ENCODE assay signal across 11 mouse cellular contexts in genomic region chr4:57855281-57855941, GRCm38 (mm10).
DNase-seq lines count a peak whose midpoint lies in the region; ATAC-seq and TF ChIP-seq lines count a peak whose summit lies in the region.
"Had no signal": no experiment of that assay in that cellular context is flagged by ENCODE, and none has a peak within 500 bp of the region (broad histone marks: within the 10 kb centered on the region; RNA-seq: fewer than 3 reads in every experiment).

No protein-coding gene starts in this region.

- WGBS in hindbrain, postnatal 0 days = 87% methylated on average over 18 of the region's 18 CpGs

- peak; percentile 39 for DNase-seq in adrenal gland, postnatal 25 days
- DNase-seq in adrenal gland, adult 8-10 months = no peak
- DNase-seq in kidney, postnatal 4 days = peak; percentile 50 to 62
- no peak for DNase-seq in kidney, adult 18-20 months
- peak; percentile 58 to 85 for DNase-seq in lung, postnatal 4 days
- DNase-seq in gastrocnemius, postnatal 4 days (ENCODE audit: low spot score in 2 of 2) = no peak
- no peak for DNase-seq in hindbrain, postnatal 0 days (ENCODE audit: low spot score)
- DNase-seq: layer of hippocampus, adult 9-11 months had no signal

- no peak for TF ChIP-seq CTCF in hindbrain, postnatal 0 days (IDR thresholded peaks at IDR 0.05; ENCODE audit: low read depth)

- no peaks in the 10 kb centered on the region for H3K9me3 ChIP-seq in hindbrain, postnatal 0 days (ENCODE audit: low read length)
- H3K9me3 ChIP-seq: limb, embryonic 13.5 days; stomach, embryonic 15.5 days had no signal

- H3K4me1 ChIP-seq in hindbrain, postnatal 0 days (ENCODE audit: insufficient read depth, low read length) = no peaks in the 10 kb centered on the region

- H3K27ac ChIP-seq in hindbrain, postnatal 0 days = no peak overlapping the region
- H3K27ac ChIP-seq: limb, embryonic 13.5 days had no signal

- H3K9ac ChIP-seq in hindbrain, postnatal 0 days (replicated peaks; ENCODE audit: low read length) = no peak overlapping the region
- H3K9ac ChIP-seq: limb, embryonic 13.5 days; stomach, embryonic 15.5 days had no signal

- peak; percentile 61 to 76; a peak in 2 of 4 replicates for ATAC-seq in hematopoietic stem cell, adult 5-6 weeks (replicated peaks in 1 of 2; ENCODE audit: insufficient read depth in 1 of 2, low FRiP score in 2 of 2, low TSS enrichment in 1 of 2, low read depth in 1 of 2, poor library complexity in 2 of 2, severe bottlenecking in 2 of 2)
- ATAC-seq in hindbrain, postnatal 0 days = no peak

- no peaks in the 10 kb centered on the region for H3K27me3 ChIP-seq in hindbrain, postnatal 0 days (ENCODE audit: insufficient read depth, low read length)
- H3K27me3 ChIP-seq: limb, embryonic 13.5 days; stomach, embryonic 15.5 days had no signal

- no peak overlapping the region for H3K4me3 ChIP-seq in hindbrain, postnatal 0 days (ENCODE audit: low read length)
- H3K4me3 ChIP-seq: limb, embryonic 13.5 days; stomach, embryonic 15.5 days had no signal

- peaks cover 23% of the 10 kb centered on the region; the same call in 1 of the 2 replicates for H3K36me3 ChIP-seq in hindbrain, postnatal 0 days (ENCODE audit: insufficient read depth, low read length)

- no peak overlapping the region for H3K4me2 ChIP-seq in hindbrain, postnatal 0 days (ENCODE audit: low read depth, low read length)
- H3K4me2 ChIP-seq: limb, embryonic 13.5 days; stomach, embryonic 15.5 days had no signal

Comparison
In these comparisons a context has a peak if more than half of its experiments do, and no peak if none do; other contexts are left out.
1. DNase-seq: peak in adrenal gland, postnatal 25 days (single experiment), kidney, postnatal 4 days (2 of 2) and lung, postnatal 4 days (2 of 2); none in adrenal gland, adult 8-10 months (single experiment), kidney, adult 18-20 months (single experiment), gastrocnemius, postnatal 4 days (0 of 2) and hindbrain, postnatal 0 days (single experiment).